Mouse (Mus musculus): ENCODE results near the gene Tubg1.
A peak's percentile ranks its signal among the peaks of the same experiment; 100 is the strongest.

Gene Tubg1

GRCm38 (mm10) chr11:101119761-101120544 is at the start of gene Tubg1, which contains the start of gene Retreg3:
Gene Tubg1, plus strand, starts transcription at chr11:101119938.
Gene Retreg3, minus strand, starts transcription at chr11:101119893.
- peak; percentile 96 to 99 for DNase-seq (ENCODE audit: low read depth in 1 of 2, low spot score in 2 of 2)

- no peak for DNase-seq (ENCODE audit: low read depth in 1 of 2, low spot score in 2 of 2)
Measured at GRCm38 (mm10) chr11:101070189-101070527, 49.6 kb upstream of the Tubg1 start.

- no peak for DNase-seq (ENCODE audit: low read depth in 1 of 2, low spot score in 2 of 2)
Measured at GRCm38 (mm10) chr11:101070987-101071386, 48.8 kb upstream of the Tubg1 start.

GRCm38 (mm10) chr11:101071810-101072428 is 47.8 kb upstream of the Tubg1 start:
- no peak for DNase-seq (ENCODE audit: low read depth in 1 of 2, low spot score in 2 of 2)

- no peak for DNase-seq (ENCODE audit: low read depth in 1 of 2, low spot score in 2 of 2)
Measured at GRCm38 (mm10) chr11:101078121-101078520, 41.6 kb upstream of the Tubg1 start, which contains the start of gene Hsd17b1. Gene Hsd17b1, plus strand, starts transcription at chr11:101078411.

- no peak for DNase-seq (ENCODE audit: low read depth in 1 of 2, low spot score in 2 of 2)
Measured at GRCm38 (mm10) chr11:101079746-101080145, 40.0 kb upstream of the Tubg1 start.

GRCm38 (mm10) chr11:101080421-101080820 is 39.3 kb upstream of the Tubg1 start:
- no peak for DNase-seq (ENCODE audit: low read depth in 1 of 2, low spot score in 2 of 2)

GRCm38 (mm10) chr11:101081659-101082058 is 38.1 kb upstream of the Tubg1 start:
- no peak for DNase-seq (ENCODE audit: low read depth in 1 of 2, low spot score in 2 of 2)

GRCm38 (mm10) chr11:101082208-101083082 is 37.3 kb upstream of the Tubg1 start, which contains the start of gene Coasy:
Gene Coasy, plus strand, starts transcription at chr11:101082565.
- DNase-seq (ENCODE audit: low read depth in 1 of 2, low spot score in 2 of 2): peak; percentile 52 to 70

GRCm38 (mm10) chr11:101083083-101083697 is 36.5 kb upstream of the Tubg1 start:
- DNase-seq (ENCODE audit: low read depth in 1 of 2, low spot score in 2 of 2): no peak

- no peak for DNase-seq (ENCODE audit: low read depth in 1 of 2, low spot score in 2 of 2)
Measured at GRCm38 (mm10) chr11:101084246-101084645, 35.5 kb upstream of the Tubg1 start.

GRCm38 (mm10) chr11:101084811-101085210 is 34.9 kb upstream of the Tubg1 start:
- no peak for DNase-seq (ENCODE audit: low read depth in 1 of 2, low spot score in 2 of 2)

- DNase-seq (ENCODE audit: low read depth in 1 of 2, low spot score in 2 of 2): no peak
Measured at GRCm38 (mm10) chr11:101085617-101086322, 34.0 kb upstream of the Tubg1 start.

GRCm38 (mm10) chr11:101086323-101086674 is 33.4 kb upstream of the Tubg1 start:
- no peak for DNase-seq (ENCODE audit: low read depth in 1 of 2, low spot score in 2 of 2)

GRCm38 (mm10) chr11:101086756-101087681 is 32.7 kb upstream of the Tubg1 start, which contains the start of gene Mlx:
Gene Mlx, plus strand, starts transcription at chr11:101087277.
- peak; percentile 61 to 73 for DNase-seq (ENCODE audit: low read depth in 1 of 2, low spot score in 2 of 2)

- DNase-seq (ENCODE audit: low read depth in 1 of 2, low spot score in 2 of 2): no peak
Measured at GRCm38 (mm10) chr11:101087682-101088055, 32.1 kb upstream of the Tubg1 start.

- no peak for DNase-seq (ENCODE audit: low read depth in 1 of 2, low spot score in 2 of 2)
Measured at GRCm38 (mm10) chr11:101089931-101090330, 29.8 kb upstream of the Tubg1 start.

- no peak for DNase-seq (ENCODE audit: low read depth in 1 of 2, low spot score in 2 of 2)
Measured at GRCm38 (mm10) chr11:101094930-101095313, 24.8 kb upstream of the Tubg1 start.

GRCm38 (mm10) chr11:101095314-101096024 is 24.3 kb upstream of the Tubg1 start, which contains the start of gene Psmc3ip:
Gene Psmc3ip, minus strand, starts transcription at chr11:101095436.
- DNase-seq (ENCODE audit: low read depth in 1 of 2, low spot score in 2 of 2): peak; percentile 78 to 85

All from monocyte, adult 2 months (primary cell).